Mouse (Mus musculus) B cell, adult 2 months (primary cell): ENCODE measurements around the gene Phxr2.
A peak's percentile ranks its signal among the peaks of the same experiment; 100 is the strongest.

Experiments used
- DNase-seq, 2 experiments: peaks; one replicate each; pipeline ENCODE4 v3.0.0; 2022

Gene Phxr2

DNA sequence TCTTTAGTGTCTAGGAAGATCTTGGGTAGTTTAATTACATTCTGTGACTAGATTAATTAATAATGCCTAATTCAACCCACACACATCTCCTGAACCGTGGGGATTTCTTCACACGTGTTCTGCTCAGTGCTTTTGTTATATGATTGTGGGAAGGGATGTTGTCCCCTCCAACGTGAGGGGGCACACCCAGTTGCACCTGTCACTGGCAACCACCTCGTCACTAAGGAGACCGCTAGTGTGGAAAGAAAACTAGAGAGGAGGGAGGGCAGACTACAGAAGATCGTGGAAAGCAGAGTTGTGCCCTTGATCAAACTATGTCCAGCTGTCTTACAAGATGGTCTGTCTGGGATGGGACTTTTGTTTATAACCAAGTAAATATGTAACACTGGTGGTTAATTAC is 40.1 kb downstream of the Phxr2 start:
- DNase-seq: no peak

DNA sequence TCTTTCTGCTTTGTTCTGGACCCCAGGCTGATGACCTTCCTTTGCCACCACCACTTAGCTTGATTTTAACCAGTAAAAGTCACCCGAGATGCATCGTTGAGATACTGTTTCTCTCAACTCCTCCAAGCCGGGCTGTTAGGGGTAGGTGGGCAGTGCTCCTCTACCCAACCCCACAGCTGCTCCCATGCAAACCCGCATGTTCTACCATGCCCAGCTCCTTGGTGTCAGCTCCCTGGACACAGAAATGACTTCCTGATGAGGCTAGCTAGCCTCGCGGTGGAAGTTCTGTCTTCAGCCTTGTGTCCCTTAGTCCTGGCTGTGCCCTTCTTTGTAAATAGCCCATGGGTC is 40.9 kb downstream of the Phxr2 start:
- DNase-seq: no peak

DNA sequence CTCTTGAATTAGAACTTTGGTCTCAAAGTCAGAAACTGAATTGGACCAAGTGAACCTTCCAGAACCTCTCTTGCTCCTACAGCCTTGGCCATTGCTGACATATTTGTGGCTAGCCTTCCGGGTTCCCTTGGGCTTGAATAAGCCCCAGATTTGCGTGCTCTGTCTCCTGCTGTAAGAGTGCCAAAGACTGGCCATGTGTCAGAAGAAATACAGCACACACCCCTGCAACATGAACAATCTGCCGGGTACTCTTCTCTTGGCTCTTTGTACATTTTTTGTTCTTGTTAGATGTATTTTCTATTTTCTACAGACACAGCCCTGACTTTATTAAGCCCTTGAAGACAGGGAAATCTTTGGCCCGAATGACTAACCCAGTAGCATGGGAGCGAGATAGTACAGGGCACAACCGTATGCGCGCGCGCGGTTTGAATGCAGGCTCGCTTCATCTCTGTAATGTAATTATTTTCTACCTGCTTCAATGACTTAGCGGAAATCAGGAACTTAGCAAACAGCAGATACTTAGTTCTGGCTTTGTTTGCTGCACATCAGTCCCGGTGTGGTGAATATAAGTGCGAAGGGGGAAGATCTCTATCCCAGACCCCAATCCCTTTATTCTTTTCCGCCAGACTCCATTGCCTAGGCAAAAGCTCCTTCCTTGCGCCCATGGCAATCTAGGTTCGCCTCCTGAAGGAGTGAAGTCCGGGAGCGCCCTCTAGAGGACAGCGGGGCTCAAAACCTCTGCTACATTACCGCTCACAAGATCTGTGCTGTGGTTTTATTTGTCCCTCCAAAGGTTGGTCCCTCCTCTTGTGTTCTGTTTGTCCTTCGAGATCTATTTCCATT is 41.5 kb downstream of the Phxr2 start:
- DNase-seq: peak; percentile 83 to 86

DNA sequence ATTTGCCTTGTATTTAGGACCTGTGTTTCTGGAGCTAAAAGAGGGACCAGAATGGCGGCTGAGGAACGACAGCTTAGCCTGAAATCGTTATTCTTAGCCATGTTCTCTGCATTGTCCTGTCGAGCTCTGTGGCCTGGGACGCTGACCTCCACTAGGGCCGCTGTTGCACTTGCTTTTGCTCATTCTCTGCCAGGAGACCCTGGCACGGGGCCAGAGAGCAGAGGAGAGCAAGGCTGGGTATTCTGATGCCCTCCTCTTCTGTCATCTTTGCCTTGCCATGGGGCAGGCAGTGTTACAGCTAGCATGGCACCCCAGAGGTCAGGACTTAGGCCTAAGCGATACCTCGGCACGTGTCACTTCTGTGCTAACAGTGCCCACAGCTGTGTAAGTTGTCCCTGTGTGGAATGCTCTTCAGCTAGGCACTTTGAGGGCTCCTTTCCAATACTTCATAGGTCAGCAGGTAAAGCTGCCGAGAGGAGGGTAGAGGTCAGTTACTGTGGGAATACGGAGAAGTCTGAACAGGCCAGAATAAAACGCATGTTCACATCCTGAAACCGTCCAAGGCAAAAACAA is 42.6 kb downstream of the Phxr2 start:
- DNase-seq: no peak

DNA sequence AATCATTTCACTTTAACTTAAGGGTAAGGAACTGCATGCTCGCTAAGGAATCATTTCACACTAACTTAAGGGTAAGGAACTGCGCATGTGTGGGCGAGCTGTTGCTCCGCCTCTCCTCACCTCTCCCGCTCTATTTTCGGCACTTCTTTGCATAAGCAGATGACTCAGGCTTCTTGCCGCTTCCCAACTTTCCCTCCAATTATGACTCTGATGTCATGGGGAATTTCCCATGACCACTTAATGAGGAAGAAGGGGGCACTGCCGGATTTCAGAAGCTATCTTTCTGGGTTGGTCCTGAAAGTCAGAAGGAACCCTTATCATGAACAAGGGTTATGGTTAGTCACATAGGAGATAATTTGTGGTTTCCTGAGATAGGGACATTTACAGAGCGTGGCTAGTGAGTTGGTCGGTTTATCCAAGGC is 44.5 kb downstream of the Phxr2 start:
- DNase-seq: no peak

DNA sequence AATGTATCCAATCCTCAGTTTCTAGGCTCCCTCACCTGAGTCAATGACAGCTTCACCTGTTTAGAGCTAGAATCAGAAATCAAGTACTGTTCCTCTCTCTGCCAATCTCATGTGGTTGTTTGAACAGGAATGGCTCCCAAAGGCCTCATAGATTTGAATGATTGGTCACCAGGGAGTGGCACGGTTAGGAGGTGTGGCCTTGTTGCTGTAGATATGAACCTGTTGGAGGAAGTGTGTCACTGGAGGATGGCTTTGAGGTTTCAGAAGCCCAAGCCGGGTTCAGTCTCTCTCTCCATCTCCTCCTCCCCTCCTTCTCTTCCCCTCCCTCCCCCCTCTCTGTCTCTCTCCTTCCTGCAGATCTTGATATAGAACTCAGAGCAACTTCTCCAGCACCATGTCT is 47.5 kb downstream of the Phxr2 start:
- no peak for DNase-seq

DNA sequence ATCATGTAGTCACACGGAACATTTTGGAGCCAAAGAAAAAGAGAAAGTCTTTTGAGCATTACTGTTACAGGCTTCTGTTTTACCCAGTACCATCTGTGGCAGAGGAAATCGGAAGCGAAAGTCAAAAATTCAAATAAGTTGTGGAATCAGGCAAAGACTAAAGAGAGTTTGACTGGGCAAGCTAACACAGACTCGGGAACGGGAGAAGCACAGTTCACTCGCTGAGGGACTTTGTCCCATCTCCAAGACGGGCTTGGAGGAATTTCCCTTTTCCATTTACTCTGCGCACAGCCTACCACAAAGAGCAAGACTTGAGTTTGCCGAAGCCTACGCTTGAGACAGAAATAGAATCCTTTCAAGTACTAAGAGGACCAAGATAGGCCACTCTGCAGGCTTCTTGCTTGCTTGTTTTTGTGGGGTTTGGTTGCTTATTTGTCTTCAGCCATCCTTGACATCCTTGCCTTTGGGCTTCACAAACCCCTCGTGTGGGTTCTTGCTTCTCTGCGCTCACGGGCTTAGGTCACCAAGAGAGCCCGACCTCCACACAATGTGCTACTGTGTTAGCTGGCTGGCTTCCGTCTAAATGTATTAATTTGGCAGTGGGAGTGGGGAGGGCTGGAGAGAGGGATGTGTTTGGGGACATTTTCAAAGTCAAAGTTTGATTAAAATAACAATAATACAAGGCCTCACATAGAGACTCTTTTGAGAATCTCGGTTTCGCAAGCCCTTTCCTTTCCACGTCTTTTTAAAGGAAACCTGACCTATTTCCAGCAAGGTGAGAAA is 49.8 kb downstream of the Phxr2 start:
- no peak for DNase-seq
